Mouse (Mus musculus) inflammation-experienced regulatory T-cells, adult 16 weeks (primary cell): ENCODE results near the gene Ryk. TPM values are rescaled to one million over a fixed set of nuclear protein-coding genes. Genes with fewer than 3 reads are reported as not detected.

ENCODE experiments used
- polyA plus RNA-seq: library from polyadenylated mRNA; unstranded; fragments of 100-300 nt; shearing (Covaris generic); gene quantifications from one replicate; pipeline ENCODE4 v1.2.1, GENCODE M21; 2017

Ryk gene
- polyA plus RNA-seq, result 1.4 TPM

DNA sequence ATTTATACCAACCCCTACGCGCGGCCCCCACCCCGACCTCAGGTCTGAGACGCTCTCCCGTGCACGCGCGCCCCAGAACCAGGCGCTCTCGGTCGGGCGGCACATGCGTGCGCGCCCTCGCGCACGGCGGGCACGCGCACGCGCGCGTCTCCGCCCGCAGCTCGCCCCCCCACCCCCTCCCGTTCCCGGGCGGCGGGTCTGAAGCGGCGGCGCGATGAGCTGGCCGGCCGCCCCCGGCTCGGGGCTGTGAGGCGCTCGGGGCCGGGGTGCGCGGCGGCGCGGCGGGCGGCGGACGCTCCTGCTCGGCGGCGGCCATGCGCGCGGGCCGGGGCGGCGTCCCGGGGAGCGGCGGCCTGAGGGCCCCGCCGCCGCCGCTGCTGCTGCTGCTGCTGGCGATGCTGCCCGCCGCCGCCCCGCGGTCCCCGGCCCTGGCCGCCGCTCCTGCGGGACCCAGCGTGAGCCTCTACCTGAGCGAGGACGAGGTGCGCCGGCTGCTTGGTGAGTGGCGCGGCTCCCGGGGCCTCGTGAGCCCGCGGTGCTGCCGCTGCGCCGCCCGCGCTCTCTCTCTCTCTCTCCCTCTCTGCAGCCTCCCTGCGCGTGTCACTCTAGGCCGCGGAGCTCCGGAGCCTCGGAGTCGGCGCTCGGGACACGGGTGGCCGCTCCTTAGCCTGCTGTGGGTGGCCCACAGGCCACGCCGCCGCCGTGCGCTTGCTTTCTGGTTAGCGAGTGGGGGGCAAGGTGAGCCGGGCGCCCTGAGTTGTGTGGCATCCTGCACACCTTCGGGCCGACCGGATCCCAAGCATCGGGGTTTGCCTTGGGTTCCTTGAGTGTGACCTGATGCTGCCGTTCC is at the start of gene Ryk:
TSS of gene Ryk (plus strand) at position 176 of the 850 bp plus-strand sequence.

Other genes with a start within 250 kb of the Ryk start
- 101 TPM for gene Anapc13, start 208.6 kb upstream of the Ryk start, polyA plus RNA-seq
- 49.7 TPM for gene Cep63, start 208.4 kb upstream of the Ryk start, polyA plus RNA-seq
- 0.37 TPM for gene Amotl2, start 118.2 kb upstream of the Ryk start, polyA plus RNA-seq
- 0.72 TPM for gene Slco2a1, start 153.8 kb downstream of the Ryk start, polyA plus RNA-seq